Comparison of ENCODE assay signal across 24 mouse cellular contexts in genomic region chr9:70022083-70022482, GRCm38 (mm10). TPM values are rescaled to one million over a fixed set of nuclear protein-coding genes. Genes with fewer than 3 reads are reported as not detected.
DNase-seq lines count a peak whose midpoint lies in the region; ATAC-seq and TF ChIP-seq lines count a peak whose summit lies in the region.
"Had no signal": no experiment of that assay in that cellular context is flagged by ENCODE, and none has a peak within 500 bp of the region (broad histone marks: within the 10 kb centered on the region; RNA-seq: fewer than 3 reads in every experiment).

No protein-coding gene starts in this region.

- no peak overlapping the region for H3K4me2 ChIP-seq in lung, postnatal 0 days (replicated peaks; ENCODE audit: low read depth, low read length)
- no peak overlapping the region for H3K4me2 ChIP-seq in heart, postnatal 0 days (ENCODE audit: low read depth, low read length)
- no peak overlapping the region for H3K4me2 ChIP-seq in liver, embryonic 14.5 days (ENCODE audit: low read depth)
- no peak overlapping the region for H3K4me2 ChIP-seq in forebrain, embryonic 11.5 days (ENCODE audit: low read depth, low read length, severe bottlenecking)
- H3K4me2 ChIP-seq: hindbrain, embryonic 13.5 days; lung, embryonic 14.5 days; midbrain, embryonic 15.5 days had no signal

- no peak for TF ChIP-seq EP300 in lung, postnatal 0 days (IDR thresholded peaks at IDR 0.05)
- no peak for TF ChIP-seq EP300 in heart, postnatal 0 days (IDR thresholded peaks at IDR 0.05; ENCODE audit: low read depth)
- no peak for TF ChIP-seq EP300 in liver, embryonic 14.5 days (IDR thresholded peaks at IDR 0.05; ENCODE audit: low read depth)

- no peaks in the 10 kb centered on the region for H3K27me3 ChIP-seq in lung, postnatal 0 days (replicated peaks; ENCODE audit: insufficient read depth, low read length)
- no peaks in the 10 kb centered on the region for H3K27me3 ChIP-seq in heart, postnatal 0 days (ENCODE audit: control insufficient read depth, insufficient read depth, low read length)
- no peaks in the 10 kb centered on the region for H3K27me3 ChIP-seq in liver, embryonic 14.5 days (ENCODE audit: control insufficient read depth, insufficient read depth, low read length)
- no peaks in the 10 kb centered on the region for H3K27me3 ChIP-seq in forebrain, embryonic 11.5 days (ENCODE audit: control insufficient read depth, insufficient read depth, low read length)
- H3K27me3 ChIP-seq: hindbrain, embryonic 13.5 days; midbrain, embryonic 15.5 days; Patski had no signal

- WGBS in lung, postnatal 0 days = 54% methylated on average over 4 of the region's 4 CpGs
- WGBS in heart, postnatal 0 days = 50% methylated on average over 4 of the region's 4 CpGs
- WGBS in liver, embryonic 14.5 days (ENCODE audit: insufficient replicate concordance) = 65% methylated on average over 4 of the region's 4 CpGs
- WGBS in forebrain, embryonic 11.5 days = 91% methylated on average over 4 of the region's 4 CpGs

- H3K36me3 ChIP-seq in lung, postnatal 0 days (ENCODE audit: insufficient read depth, low read length) = 0 out of 2 replicates have a peak, but pooled peaks cover 3% of the 10 kb centered on the region
- peaks cover 11% of the 10 kb centered on the region for H3K36me3 ChIP-seq in heart, postnatal 0 days (replicated peaks; ENCODE audit: control insufficient read depth, insufficient read depth, low read length)
- peaks cover 33% of the 10 kb centered on the region for H3K36me3 ChIP-seq in liver, embryonic 14.5 days (replicated peaks; ENCODE audit: control insufficient read depth, insufficient read depth, low read depth)
- H3K36me3 ChIP-seq in forebrain, embryonic 11.5 days (ENCODE audit: control insufficient read depth, insufficient read depth, low read length) = no peaks in the 10 kb centered on the region

- no peak overlapping the region for H3K4me3 ChIP-seq in lung, postnatal 0 days (ENCODE audit: low read depth, low read length)
- no peak overlapping the region for H3K4me3 ChIP-seq in heart, postnatal 0 days (ENCODE audit: low read depth, low read length)
- H3K4me3 ChIP-seq in liver, embryonic 14.5 days (ENCODE audit: insufficient read depth in 1 of 2, low read depth in 2 of 2, low read length in 2 of 2) = no peak overlapping the region
- H3K4me3 ChIP-seq in forebrain, embryonic 11.5 days (ENCODE audit: low read depth, low read length) = no peak overlapping the region
- H3K4me3 ChIP-seq: hindbrain, embryonic 13.5 days; layer of hippocampus, adult 2 months; left cerebral cortex, adult 2 months; limb, embryonic 10.5 days; megakaryocyte, embryonic 14.5 days; midbrain, embryonic 15.5 days had no signal

- DNase-seq in lung, adult 18-20 months = peak; percentile 16 to 18
- DNase-seq in lung, postnatal 0 days (ENCODE audit: low spot score) = no peak
- DNase-seq in heart, adult 9 months (ENCODE audit: low spot score in 2 of 2) = peak; percentile 57 to 69
- peak; percentile 63 for DNase-seq in heart, postnatal 0 days (ENCODE audit: low spot score)
- no peak for DNase-seq in liver, embryonic 14.5 days (ENCODE audit: low read depth in 3 of 3, low spot score in 3 of 3)
- DNase-seq in forebrain, embryonic 11.5 days (ENCODE audit: low spot score) = no peak
- DNase-seq in gastrocnemius, adult 8-10 months (ENCODE audit: low spot score in 2 of 2) = no peak
- DNase-seq in right cerebral cortex, adult 18-20 months = no peak
- DNase-seq: adrenal gland, postnatal 25 days; cerebellum, adult 2 months; gastrocnemius, postnatal 36 days; lung, embryonic 14.5 days; thymus, postnatal 36 days had no signal

- H3K9ac ChIP-seq in lung, postnatal 0 days (replicated peaks; ENCODE audit: low read depth) = no peak overlapping the region
- H3K9ac ChIP-seq in heart, postnatal 0 days (replicated peaks; ENCODE audit: low read depth, low read length) = no peak overlapping the region
- H3K9ac ChIP-seq in liver, embryonic 14.5 days (replicated peaks) = no peak overlapping the region
- no peak overlapping the region for H3K9ac ChIP-seq in forebrain, embryonic 11.5 days (ENCODE audit: low read length)
- H3K9ac ChIP-seq: hindbrain, embryonic 13.5 days; lung, embryonic 14.5 days; midbrain, embryonic 15.5 days had no signal

- no peak for ATAC-seq in lung, postnatal 0 days
- ATAC-seq in heart, postnatal 0 days (ENCODE audit: insufficient read depth, low read depth) = peak; percentile 39; the same call in 1 of the 2 replicates
- 0 out of 2 replicates have a peak, but pooled peaks have one; percentile 46 for ATAC-seq in liver, embryonic 14.5 days (ENCODE audit: insufficient read depth)
- ATAC-seq in forebrain, embryonic 11.5 days (replicated peaks; ENCODE audit: low FRiP score) = no peak
- ATAC-seq: activated CD4-positive, CD25-positive, alpha-beta regulatory T cell, adult 4 months; midbrain, embryonic 15.5 days; Patski had no signal

- TF ChIP-seq CTCF in lung, postnatal 0 days (IDR thresholded peaks at IDR 0.05) = no peak
- TF ChIP-seq CTCF in heart, postnatal 0 days (IDR thresholded peaks at IDR 0.05; ENCODE audit: low read depth) = no peak
- no peak for TF ChIP-seq CTCF in liver, embryonic 14.5 days (IDR thresholded peaks at IDR 0.05; ENCODE audit: low read depth)

- no peak overlapping the region for H3K27ac ChIP-seq in lung, postnatal 0 days (ENCODE audit: low read length)
- H3K27ac ChIP-seq in heart, postnatal 0 days (ENCODE audit: low read depth) = no peak overlapping the region
- H3K27ac ChIP-seq in liver, embryonic 14.5 days = no peak overlapping the region
- H3K27ac ChIP-seq in forebrain, embryonic 11.5 days (ENCODE audit: low read depth, low read length) = no peak overlapping the region
- H3K27ac ChIP-seq: hindbrain, embryonic 13.5 days; layer of hippocampus, adult 2 months; left cerebral cortex, adult 2 months; limb, embryonic 10.5 days; midbrain, embryonic 15.5 days had no signal

- H3K9me3 ChIP-seq in lung, postnatal 0 days (ENCODE audit: low read length) = no peaks in the 10 kb centered on the region
- no peaks in the 10 kb centered on the region for H3K9me3 ChIP-seq in heart, postnatal 0 days (replicated peaks; ENCODE audit: control insufficient read depth, low read length)
- H3K9me3 ChIP-seq in liver, embryonic 14.5 days (ENCODE audit: control insufficient read depth, low read length) = no peaks in the 10 kb centered on the region
- no peaks in the 10 kb centered on the region for H3K9me3 ChIP-seq in forebrain, embryonic 11.5 days (ENCODE audit: control insufficient read depth, low read length)
- H3K9me3 ChIP-seq: hindbrain, embryonic 13.5 days; limb, embryonic 10.5 days; megakaryocyte, embryonic 14.5 days; midbrain, embryonic 15.5 days had no signal

- H3K4me1 ChIP-seq in lung, postnatal 0 days (ENCODE audit: insufficient read depth, low read depth, low read length) = no peaks in the 10 kb centered on the region
- 0 out of 2 replicates have a peak, but pooled peaks cover 4% of the 10 kb centered on the region for H3K4me1 ChIP-seq in heart, postnatal 0 days (ENCODE audit: control insufficient read depth, insufficient read depth)
- H3K4me1 ChIP-seq in liver, embryonic 14.5 days (replicated peaks; ENCODE audit: control insufficient read depth in 2 of 2, insufficient read depth in 2 of 2, low read length in 1 of 2) = peaks cover 4 to 18% of the 10 kb centered on the region in 2 experiments; a peak in 3 of 4 replicates
- no peaks in the 10 kb centered on the region for H3K4me1 ChIP-seq in forebrain, embryonic 11.5 days (replicated peaks; ENCODE audit: control insufficient read depth, insufficient read depth, low read length)
- H3K4me1 ChIP-seq: hindbrain, embryonic 13.5 days; limb, embryonic 10.5 days; midbrain, embryonic 15.5 days had no signal

RNA-seq across cellular contexts. Expression of gene Gtf2a2, which starts 9.7 kb away (rescaled TPM):
- 126 and 142 TPM in 2 replicates for polyA plus RNA-seq in lung, postnatal 0 days (2015; fragmentation: Nextera tagmentation; extraction: Ambion mirVana)
- 103 and 105 TPM in 2 replicates for total RNA-seq in heart, postnatal 0 days (2014; rRNA removed; ENCODE audit: low replicate concordance)
- polyA plus RNA-seq in heart, postnatal 0 days (2015; fragmentation: Nextera tagmentation; extraction: Ambion mirVana) = 195 and 203 TPM in 2 replicates
- polyA plus RNA-seq in liver, embryonic 14.5 days (2012; rRNA removed) = 34.6 and 55.2 TPM in 2 replicates
- 148 and 150 TPM in 2 replicates for polyA plus RNA-seq in liver, embryonic 14.5 days (2014; fragmentation: Nextera tagmentation; extraction: Ambion mirVana)
- 211 and 223 TPM in 2 replicates for polyA plus RNA-seq in forebrain, embryonic 11.5 days (2014; fragmentation: Nextera tagmentation; extraction: Ambion mirVana)
- total RNA-seq in gastrocnemius, adult 8-10 months (2022) = 10 to 100 TPM; 51.5 to 60.3 (median 56.9) TPM

RNA-seq across cellular contexts. Expression of gene Gcnt3, which starts 15.8 kb away (rescaled TPM):
- polyA plus RNA-seq in lung, postnatal 0 days (2015; fragmentation: Nextera tagmentation; extraction: Ambion mirVana) = not detected in 2 replicates
- total RNA-seq in heart, postnatal 0 days (2014; rRNA removed; ENCODE audit: low replicate concordance) = not detected in 2 replicates
- 0.04 TPM in 1 of 2 replicates, not detected in the other for polyA plus RNA-seq in heart, postnatal 0 days (2015; fragmentation: Nextera tagmentation; extraction: Ambion mirVana)
- not detected in 2 replicates for polyA plus RNA-seq in liver, embryonic 14.5 days (2012; rRNA removed)
- not detected in 2 replicates for polyA plus RNA-seq in liver, embryonic 14.5 days (2014; fragmentation: Nextera tagmentation; extraction: Ambion mirVana)
- not detected in 2 replicates for polyA plus RNA-seq in forebrain, embryonic 11.5 days (2014; fragmentation: Nextera tagmentation; extraction: Ambion mirVana)
- not detected for total RNA-seq in gastrocnemius, adult 8-10 months (2022)
- total RNA-seq: adrenal gland, postnatal 25 days; gastrocnemius, postnatal 36 days; layer of hippocampus, adult 2 months; left cerebral cortex, adult 2 months had no signal
- polyA plus RNA-seq: activated CD4-positive, CD25-positive, alpha-beta regulatory T cell, adult 4 months; cerebellum, adult 2 months; cortical plate, adult 2 months; frontal cortex, adult 2 months; hindbrain, embryonic 13.5 days; limb, embryonic 10.5 days; midbrain, embryonic 15.5 days; spleen, adult 2 months had no signal

RNA-seq across cellular contexts. Expression of gene Bnip2, which starts 32.8 kb away (rescaled TPM):
- 130 and 131 TPM in 2 replicates for polyA plus RNA-seq in lung, postnatal 0 days (2015; fragmentation: Nextera tagmentation; extraction: Ambion mirVana)
- 74.2 and 87.2 TPM in 2 replicates for total RNA-seq in heart, postnatal 0 days (2014; rRNA removed; ENCODE audit: low replicate concordance)
- 104 and 107 TPM in 2 replicates for polyA plus RNA-seq in heart, postnatal 0 days (2015; fragmentation: Nextera tagmentation; extraction: Ambion mirVana)
- polyA plus RNA-seq in liver, embryonic 14.5 days (2012; rRNA removed) = 13.9 and 23.8 TPM in 2 replicates
- polyA plus RNA-seq in liver, embryonic 14.5 days (2014; fragmentation: Nextera tagmentation; extraction: Ambion mirVana) = 46.6 and 49.4 TPM in 2 replicates
- 110 and 120 TPM in 2 replicates for polyA plus RNA-seq in forebrain, embryonic 11.5 days (2014; fragmentation: Nextera tagmentation; extraction: Ambion mirVana)
- total RNA-seq in gastrocnemius, adult 8-10 months (2022) = 10 to 100 TPM; 77.2 to 83.2 (median 79.7) TPM

Comparison
In these comparisons a context has a peak if more than half of its experiments do, and no peak if none do; other contexts are left out.
1. DNase-seq: peak in lung, adult 18-20 months (2 of 2), heart, adult 9 months (2 of 2) and heart, postnatal 0 days (single experiment); none in lung, postnatal 0 days (single experiment), liver, embryonic 14.5 days (0 of 3), forebrain, embryonic 11.5 days (single experiment), gastrocnemius, adult 8-10 months (0 of 2) and right cerebral cortex, adult 18-20 months (single experiment).
2. ATAC-seq: peak in heart, postnatal 0 days (single experiment) and liver, embryonic 14.5 days (single experiment); none in lung, postnatal 0 days (single experiment) and forebrain, embryonic 11.5 days (single experiment).